Mouse (Mus musculus): ENCODE measurements around the gene Psd. TPM values are rescaled to one million over a fixed set of nuclear protein-coding genes. Genes with fewer than 3 reads are reported as not detected.

The Psd gene
- polyA plus RNA-seq, 1 experiment: 1.4 TPM

DNA sequence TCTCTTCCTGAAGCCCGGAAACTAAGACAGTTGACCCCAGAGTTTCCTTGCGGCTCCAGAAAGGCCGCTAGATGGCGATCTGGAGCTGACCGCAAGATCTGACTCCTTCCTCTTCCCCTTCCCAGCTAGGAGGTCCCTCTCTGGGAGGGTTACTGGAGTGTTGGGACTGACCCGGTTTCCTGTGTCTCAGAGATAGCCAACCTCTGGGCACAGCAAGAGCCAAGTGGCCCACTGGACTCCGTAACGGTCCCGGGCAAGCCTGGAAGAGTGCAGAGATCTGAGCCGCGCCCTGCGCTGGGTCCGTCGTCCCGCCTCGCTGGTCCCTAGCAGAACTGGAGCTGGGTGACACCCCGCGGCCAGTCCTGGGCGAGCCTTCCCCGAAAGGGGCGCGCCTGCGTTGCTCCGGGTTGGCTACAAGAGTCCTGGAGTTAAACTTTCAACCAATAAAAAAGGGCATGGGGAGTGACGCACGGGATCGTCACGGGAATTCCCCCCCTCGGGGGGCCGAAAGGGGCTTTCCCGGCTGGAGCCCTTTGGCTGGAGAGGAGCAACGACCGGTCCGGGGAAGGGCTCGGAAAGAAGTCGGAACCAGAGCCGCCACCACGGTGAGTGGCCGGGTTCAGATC lies 22.6 kb downstream of the Psd start, which contains the start of gene Nfkb2:
TSS of gene Nfkb2 (plus strand) at position 105 of the 626 bp plus-strand sequence.
- peak within 1 kb of the TSS; percentile 57 for H3K9ac ChIP-seq (ENCODE audit: low read depth, poor library complexity, severe bottlenecking)
- H3K36me3 ChIP-seq (ENCODE audit: control insufficient read depth, insufficient read depth, low read length, poor library complexity, severe bottlenecking): no peaks in the 10 kb centered on the region
- TF ChIP-seq CTCF (IDR thresholded peaks at IDR 0.05; ENCODE audit: low read depth, low read length) (peak; percentile 87), POLR2A (IDR thresholded peaks at IDR 0.05; ENCODE audit: insufficient read depth, low read length) (no peak)
- peak within 1 kb of the TSS; percentile 94 for H3K4me3 ChIP-seq (ENCODE audit: low read depth, low read length)
- H3K9me3 ChIP-seq (replicated peaks; ENCODE audit: control insufficient read depth, insufficient read depth, low read length, poor library complexity, severe bottlenecking): no peaks in the 10 kb centered on the region
- no peak within 1 kb of the TSS for H3K27ac ChIP-seq (ENCODE audit: insufficient read depth, low read length)
- H3K4me1 ChIP-seq (ENCODE audit: control insufficient read depth, insufficient read depth, low read length): no peaks in the 10 kb centered on the region
- no peaks in the 10 kb centered on the region for H3K27me3 ChIP-seq (ENCODE audit: control insufficient read depth, insufficient read depth, low read length, poor library complexity, severe bottlenecking)

DNA sequence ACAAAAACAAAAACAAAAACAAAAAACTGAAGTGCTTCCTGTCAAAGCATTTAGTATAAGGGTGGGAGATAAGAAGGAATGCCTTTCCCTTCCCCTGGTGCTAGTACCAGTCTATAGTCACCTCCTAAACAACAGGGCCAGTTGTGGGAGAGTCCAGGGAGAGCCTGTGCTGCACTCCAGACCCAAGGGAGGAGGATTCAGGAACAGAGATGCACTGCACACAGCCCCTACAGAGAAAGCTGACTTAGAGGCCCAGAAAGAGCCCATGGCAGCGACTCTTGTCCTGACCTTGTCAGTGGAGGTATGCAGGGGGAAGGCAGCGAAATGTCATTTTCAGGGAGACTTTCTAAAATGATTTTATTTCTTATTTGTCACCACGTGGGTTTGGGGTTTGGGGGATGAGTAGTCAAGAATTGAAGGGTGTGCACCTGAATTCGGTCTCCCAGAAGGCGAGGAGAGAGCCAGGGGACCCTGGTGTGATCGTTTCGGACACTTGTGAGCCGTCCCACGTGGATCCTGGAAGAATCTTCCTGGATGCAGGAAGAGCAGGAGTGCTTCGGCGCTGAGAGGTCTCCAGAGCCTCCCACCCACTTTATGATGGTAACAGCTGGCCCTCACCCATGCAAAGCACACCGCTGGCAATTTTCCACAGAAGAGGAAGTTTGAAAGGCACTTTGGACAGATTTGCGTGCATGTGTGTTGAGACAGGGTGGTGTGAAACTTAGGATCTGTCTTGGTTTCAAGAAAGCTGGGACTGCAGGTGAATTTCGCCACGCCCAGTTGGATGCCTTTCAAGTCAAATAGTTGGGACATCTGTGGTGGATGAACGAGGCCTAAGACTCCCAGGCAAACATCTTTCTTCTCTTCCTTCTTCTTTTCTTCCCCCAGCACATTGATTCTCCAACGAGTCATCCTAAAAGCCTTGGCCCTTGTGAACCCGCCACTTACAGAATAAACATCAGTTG lies 23.4 kb downstream of the Psd start:
- Histone ChIP-seq H3K36me3 (ENCODE audit: control insufficient read depth, insufficient read depth, low read length, poor library complexity, severe bottlenecking) (no peaks in the 10 kb centered on the region), H3K27ac (ENCODE audit: insufficient read depth, low read length) (no peak overlapping the region), H3K9ac (ENCODE audit: low read depth, poor library complexity, severe bottlenecking) (no peak overlapping the region), H3K4me3 (ENCODE audit: low read depth, low read length) (no peak overlapping the region), H3K9me3 (replicated peaks; ENCODE audit: control insufficient read depth, insufficient read depth, low read length, poor library complexity, severe bottlenecking) (no peaks in the 10 kb centered on the region), H3K4me1 (ENCODE audit: control insufficient read depth, insufficient read depth, low read length) (no peaks in the 10 kb centered on the region), H3K27me3 (ENCODE audit: control insufficient read depth, insufficient read depth, low read length, poor library complexity, severe bottlenecking) (no peaks in the 10 kb centered on the region)
- TF ChIP-seq EP300 (IDR thresholded peaks at IDR 0.05; ENCODE audit: insufficient read depth, low read depth, low read length) (no peak), CTCF (IDR thresholded peaks at IDR 0.05; ENCODE audit: low read depth, low read length) (no peak), POLR2A (IDR thresholded peaks at IDR 0.05; ENCODE audit: insufficient read depth, low read length) (no peak)

DNA sequence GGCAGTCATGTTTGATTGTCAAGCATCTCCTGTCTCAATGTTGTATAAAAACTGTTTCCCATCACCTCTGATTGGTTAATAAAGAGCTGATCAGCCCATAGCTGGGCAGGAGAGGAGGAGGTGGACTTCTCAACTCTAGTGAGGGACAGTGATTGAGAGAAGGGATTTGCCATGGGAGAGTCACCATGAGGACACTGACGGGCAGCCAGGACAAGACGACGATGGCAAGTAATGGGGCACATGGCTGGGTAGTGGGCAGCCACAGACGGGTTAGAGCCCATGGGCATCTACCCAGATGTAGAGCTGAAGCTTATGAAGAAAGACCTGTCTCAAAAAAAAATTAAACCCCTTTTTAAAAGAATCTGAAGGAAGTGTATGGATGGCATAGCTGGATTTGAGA lies 24.4 kb downstream of the Psd start:
- H3K9ac ChIP-seq (ENCODE audit: low read depth, poor library complexity, severe bottlenecking): no peak overlapping the region
- no peaks in the 10 kb centered on the region for H3K4me1 ChIP-seq (ENCODE audit: control insufficient read depth, insufficient read depth, low read length)
- H3K9me3 ChIP-seq (replicated peaks; ENCODE audit: control insufficient read depth, insufficient read depth, low read length, poor library complexity, severe bottlenecking): no peaks in the 10 kb centered on the region
- no peaks in the 10 kb centered on the region for H3K36me3 ChIP-seq (ENCODE audit: control insufficient read depth, insufficient read depth, low read length, poor library complexity, severe bottlenecking)
- TF ChIP-seq CTCF (IDR thresholded peaks at IDR 0.05; ENCODE audit: low read depth, low read length) (no peak), EP300 (IDR thresholded peaks at IDR 0.05; ENCODE audit: insufficient read depth, low read depth, low read length) (no peak), POLR2A (IDR thresholded peaks at IDR 0.05; ENCODE audit: insufficient read depth, low read length) (no peak)
- no peak overlapping the region for H3K4me3 ChIP-seq (ENCODE audit: low read depth, low read length)
- no peaks in the 10 kb centered on the region for H3K27me3 ChIP-seq (ENCODE audit: control insufficient read depth, insufficient read depth, low read length, poor library complexity, severe bottlenecking)
- H3K27ac ChIP-seq (ENCODE audit: insufficient read depth, low read length): no peak overlapping the region

DNA sequence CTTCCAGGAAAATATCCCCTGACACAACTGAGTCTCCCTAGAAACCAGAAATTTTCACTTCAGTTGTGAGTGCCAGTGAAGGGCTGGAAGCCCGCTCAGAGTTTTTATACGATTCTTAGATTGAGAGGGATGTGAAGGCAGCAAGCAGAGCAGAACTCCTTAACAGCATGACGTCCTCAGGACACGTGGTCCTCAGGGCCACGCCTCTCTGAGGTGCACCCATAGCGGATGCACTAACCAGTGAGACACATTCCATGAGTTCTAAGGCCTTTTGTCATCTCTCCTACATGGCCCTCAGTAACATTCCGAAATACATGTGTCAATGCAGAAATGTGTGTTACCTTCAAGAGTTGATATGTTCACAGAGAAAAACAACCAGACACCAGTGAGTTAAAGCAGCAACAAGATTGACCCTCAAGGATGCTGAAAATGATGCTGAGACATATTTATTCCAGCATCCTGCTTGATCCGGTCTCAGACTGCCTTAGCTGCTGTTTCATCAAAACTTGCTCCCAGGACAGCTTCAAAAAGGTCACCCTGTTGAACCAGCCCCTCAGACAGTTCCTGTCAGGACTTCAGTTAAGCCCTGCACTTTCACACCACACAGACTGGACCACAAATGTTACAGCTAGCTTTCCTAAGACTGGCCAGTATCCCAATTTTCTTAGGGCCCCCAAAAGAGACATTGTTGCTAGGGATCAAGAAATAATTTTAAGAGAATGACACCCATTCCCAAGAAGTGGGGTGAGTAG lies 26.5 kb downstream of the Psd start:
- no peak overlapping the region for H3K27ac ChIP-seq (ENCODE audit: insufficient read depth, low read length)
- no peak overlapping the region for H3K9ac ChIP-seq (ENCODE audit: low read depth, poor library complexity, severe bottlenecking)
- no peaks in the 10 kb centered on the region for H3K36me3 ChIP-seq (ENCODE audit: control insufficient read depth, insufficient read depth, low read length, poor library complexity, severe bottlenecking)
- H3K27me3 ChIP-seq (ENCODE audit: control insufficient read depth, insufficient read depth, low read length, poor library complexity, severe bottlenecking): no peaks in the 10 kb centered on the region; the same call in 1 of the 2 replicates
- TF ChIP-seq CTCF (IDR thresholded peaks at IDR 0.05; ENCODE audit: low read depth, low read length) (no peak), POLR2A (IDR thresholded peaks at IDR 0.05; ENCODE audit: insufficient read depth, low read length) (no peak), EP300 (IDR thresholded peaks at IDR 0.05; ENCODE audit: insufficient read depth, low read depth, low read length) (no peak)
- no peaks in the 10 kb centered on the region for H3K9me3 ChIP-seq (replicated peaks; ENCODE audit: control insufficient read depth, insufficient read depth, low read length, poor library complexity, severe bottlenecking)
- no peak overlapping the region for H3K4me3 ChIP-seq (ENCODE audit: low read depth, low read length)
- no peaks in the 10 kb centered on the region for H3K4me1 ChIP-seq (ENCODE audit: control insufficient read depth, insufficient read depth, low read length)

DNA sequence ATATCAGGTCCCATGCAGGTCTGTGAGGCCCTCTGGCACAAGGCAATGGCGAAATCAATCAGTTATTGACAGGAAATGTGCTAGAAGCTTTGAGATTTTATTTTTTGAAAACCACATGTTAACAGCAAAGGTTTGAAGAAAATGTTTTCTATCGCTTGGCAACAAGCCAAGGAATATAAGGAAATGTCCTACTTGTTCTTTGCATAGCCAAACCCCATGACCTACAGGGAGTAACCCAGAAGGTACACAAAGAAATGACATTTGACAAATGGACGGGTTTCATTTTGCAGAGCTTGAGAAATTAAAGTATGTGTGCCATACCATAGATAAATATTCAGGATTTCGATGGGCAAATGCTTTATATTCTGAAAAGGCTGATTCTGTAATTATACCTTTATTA lies 30.0 kb downstream of the Psd start:
- no peaks in the 10 kb centered on the region for H3K4me1 ChIP-seq (ENCODE audit: control insufficient read depth, insufficient read depth, low read length)
- H3K9me3 ChIP-seq (replicated peaks; ENCODE audit: control insufficient read depth, insufficient read depth, low read length, poor library complexity, severe bottlenecking): no peaks in the 10 kb centered on the region
- H3K27ac ChIP-seq (ENCODE audit: insufficient read depth, low read length): no peak overlapping the region
- TF ChIP-seq POLR2A (IDR thresholded peaks at IDR 0.05; ENCODE audit: insufficient read depth, low read length): no peak
- no peak for TF ChIP-seq EP300 (IDR thresholded peaks at IDR 0.05; ENCODE audit: insufficient read depth, low read depth, low read length)
- no peak for TF ChIP-seq CTCF (IDR thresholded peaks at IDR 0.05; ENCODE audit: low read depth, low read length)
- H3K36me3 ChIP-seq (ENCODE audit: control insufficient read depth, insufficient read depth, low read length, poor library complexity, severe bottlenecking): no peaks in the 10 kb centered on the region
- H3K9ac ChIP-seq (ENCODE audit: low read depth, poor library complexity, severe bottlenecking): no peak overlapping the region
- no peak overlapping the region for H3K4me3 ChIP-seq (ENCODE audit: low read depth, low read length)
- no peaks in the 10 kb centered on the region; the same call in none of the 2 replicates for H3K27me3 ChIP-seq (ENCODE audit: control insufficient read depth, insufficient read depth, low read length, poor library complexity, severe bottlenecking)
